Mouse (Mus musculus): ENCODE results near the gene Nodal. TPM values are rescaled to one million over a fixed set of nuclear protein-coding genes. Genes with fewer than 3 reads are reported as not detected.

Nodal gene
- polyA plus RNA-seq, 1 experiment from 2014 or later = 0.16 TPM

- H3K9me3 ChIP-seq (ENCODE audit: control insufficient read depth, low read length) = no peaks in the 10 kb centered on the region
- peaks cover 13% of the 10 kb centered on the region for H3K4me1 ChIP-seq (ENCODE audit: control insufficient read depth, insufficient read depth, low read length)
- no peak for ATAC-seq
- peaks cover 32% of the 10 kb centered on the region for H3K27me3 ChIP-seq (replicated peaks; ENCODE audit: control insufficient read depth, insufficient read depth, low read length)
- no peak overlapping the region for H3K4me2 ChIP-seq (ENCODE audit: low read depth, low read length)
- no peak overlapping the region for H3K9ac ChIP-seq (ENCODE audit: low read depth, low read length)
- no peak overlapping the region for H3K27ac ChIP-seq (ENCODE audit: low read length)
- WGBS = 58% methylated on average over 4 of the region's 4 CpGs
- no peak overlapping the region for H3K4me3 ChIP-seq (ENCODE audit: low read length)
- H3K36me3 ChIP-seq (ENCODE audit: control insufficient read depth, insufficient read depth, low read length) = no peaks in the 10 kb centered on the region
These were observed 2.2 kb downstream of the Nodal start for GRCm38 (mm10) chr10:61420011-61420410.

- no peak overlapping the region for H3K4me2 ChIP-seq (ENCODE audit: low read depth, low read length)
- H3K4me1 ChIP-seq (ENCODE audit: control insufficient read depth, insufficient read depth, low read length) = peaks cover 13% of the 10 kb centered on the region
- 82% methylated on average over 12 of the region's 12 CpGs for WGBS
- H3K27me3 ChIP-seq (replicated peaks; ENCODE audit: control insufficient read depth, insufficient read depth, low read length) = peaks cover 19% of the 10 kb centered on the region
- no peak overlapping the region for H3K9ac ChIP-seq (ENCODE audit: low read depth, low read length)
- H3K9me3 ChIP-seq (ENCODE audit: control insufficient read depth, low read length) = no peaks in the 10 kb centered on the region
- ATAC-seq = no peak
- no peak overlapping the region for H3K27ac ChIP-seq (ENCODE audit: low read length)
- no peak overlapping the region for H3K4me3 ChIP-seq (ENCODE audit: low read length)
- H3K36me3 ChIP-seq (ENCODE audit: control insufficient read depth, insufficient read depth, low read length) = no peaks in the 10 kb centered on the region
These were observed 5.1 kb downstream of the Nodal start for GRCm38 (mm10) chr10:61422861-61423260.

GRCm38 (mm10) chr10:61423289-61423688, 5.5 kb downstream of the Nodal start:
- Histone ChIP-seq H3K27ac (ENCODE audit: low read length) (no peak overlapping the region), H3K4me3 (ENCODE audit: low read length) (no peak overlapping the region), H3K4me2 (ENCODE audit: low read depth, low read length) (no peak overlapping the region), H3K27me3 (replicated peaks; ENCODE audit: control insufficient read depth, insufficient read depth, low read length) (peaks cover 14% of the 10 kb centered on the region), H3K9ac (ENCODE audit: low read depth, low read length) (no peak overlapping the region), H3K9me3 (ENCODE audit: control insufficient read depth, low read length) (no peaks in the 10 kb centered on the region), H3K4me1 (ENCODE audit: control insufficient read depth, insufficient read depth, low read length) (peaks cover 10% of the 10 kb centered on the region), H3K36me3 (ENCODE audit: control insufficient read depth, insufficient read depth, low read length) (no peaks in the 10 kb centered on the region)
- 68% methylated on average over 10 of the region's 10 CpGs for WGBS
- ATAC-seq = no peak

GRCm38 (mm10) chr10:61424500-61424899, 6.7 kb downstream of the Nodal start:
- no peaks in the 10 kb centered on the region for H3K9me3 ChIP-seq (ENCODE audit: control insufficient read depth, low read length)
- peaks cover 4% of the 10 kb centered on the region for H3K27me3 ChIP-seq (replicated peaks; ENCODE audit: control insufficient read depth, insufficient read depth, low read length)
- H3K27ac ChIP-seq (ENCODE audit: low read length) = no peak overlapping the region
- 31% methylated on average over 7 of the region's 7 CpGs for WGBS
- H3K4me3 ChIP-seq (ENCODE audit: low read length) = no peak overlapping the region
- no peak overlapping the region for H3K4me2 ChIP-seq (ENCODE audit: low read depth, low read length)
- no peak overlapping the region for H3K9ac ChIP-seq (ENCODE audit: low read depth, low read length)
- ATAC-seq = peak; percentile 29; the same call in 1 of the 2 replicates
- peaks cover 4% of the 10 kb centered on the region; the same call in 1 of the 2 replicates for H3K4me1 ChIP-seq (ENCODE audit: control insufficient read depth, insufficient read depth, low read length)
- H3K36me3 ChIP-seq (ENCODE audit: control insufficient read depth, insufficient read depth, low read length) = no peaks in the 10 kb centered on the region; the same call in 1 of the 2 replicates

- H3K4me2 ChIP-seq (ENCODE audit: low read depth, low read length) = no peak overlapping the region
- no peak overlapping the region for H3K9ac ChIP-seq (ENCODE audit: low read depth, low read length)
- no peak overlapping the region for H3K4me3 ChIP-seq (ENCODE audit: low read length)
- H3K27ac ChIP-seq (ENCODE audit: low read length) = no peak overlapping the region
- H3K36me3 ChIP-seq (ENCODE audit: control insufficient read depth, insufficient read depth, low read length) = peaks cover 4% of the 10 kb centered on the region
- peaks cover 4% of the 10 kb centered on the region; the same call in 1 of the 2 replicates for H3K4me1 ChIP-seq (ENCODE audit: control insufficient read depth, insufficient read depth, low read length)
- WGBS = 68% methylated on average over 2 of the region's 2 CpGs
- ATAC-seq = no peak
- H3K9me3 ChIP-seq (ENCODE audit: control insufficient read depth, low read length) = no peaks in the 10 kb centered on the region
- H3K27me3 ChIP-seq (replicated peaks; ENCODE audit: control insufficient read depth, insufficient read depth, low read length) = no peaks in the 10 kb centered on the region; the same call in 1 of the 2 replicates
These were observed 7.3 kb downstream of the Nodal start for GRCm38 (mm10) chr10:61425047-61425446.

GRCm38 (mm10) chr10:61426251-61426757, 8.5 kb downstream of the Nodal start:
- no peak for ATAC-seq
- no peaks in the 10 kb centered on the region for H3K27me3 ChIP-seq (replicated peaks; ENCODE audit: control insufficient read depth, insufficient read depth, low read length)
- no peak overlapping the region for H3K27ac ChIP-seq (ENCODE audit: low read length)
- no peaks in the 10 kb centered on the region for H3K9me3 ChIP-seq (ENCODE audit: control insufficient read depth, low read length)
- H3K4me3 ChIP-seq (ENCODE audit: low read length) = no peak overlapping the region
- WGBS = 46% methylated on average over 2 of the region's 2 CpGs
- no peak overlapping the region for H3K9ac ChIP-seq (ENCODE audit: low read depth, low read length)
- H3K4me2 ChIP-seq (ENCODE audit: low read depth, low read length) = no peak overlapping the region
- peaks cover 5% of the 10 kb centered on the region for H3K36me3 ChIP-seq (ENCODE audit: control insufficient read depth, insufficient read depth, low read length)
- peaks cover 4% of the 10 kb centered on the region; the same call in 1 of the 2 replicates for H3K4me1 ChIP-seq (ENCODE audit: control insufficient read depth, insufficient read depth, low read length)

GRCm38 (mm10) chr10:61427951-61428350, 10.2 kb downstream of the Nodal start:
- no peak overlapping the region for H3K4me3 ChIP-seq (ENCODE audit: low read length)
- no peaks in the 10 kb centered on the region for H3K9me3 ChIP-seq (ENCODE audit: control insufficient read depth, low read length)
- 82% methylated on average over 6 of the region's 6 CpGs for WGBS
- no peak overlapping the region for H3K9ac ChIP-seq (ENCODE audit: low read depth, low read length)
- no peak overlapping the region for H3K4me2 ChIP-seq (ENCODE audit: low read depth, low read length)
- peaks cover 4% of the 10 kb centered on the region; the same call in 1 of the 2 replicates for H3K4me1 ChIP-seq (ENCODE audit: control insufficient read depth, insufficient read depth, low read length)
- H3K27me3 ChIP-seq (replicated peaks; ENCODE audit: control insufficient read depth, insufficient read depth, low read length) = no peaks in the 10 kb centered on the region
- H3K36me3 ChIP-seq (ENCODE audit: control insufficient read depth, insufficient read depth, low read length) = peaks cover 9% of the 10 kb centered on the region
- H3K27ac ChIP-seq (ENCODE audit: low read length) = no peak overlapping the region
- no peak for ATAC-seq

GRCm38 (mm10) chr10:61428416-61428815, 10.6 kb downstream of the Nodal start:
- ATAC-seq = no peak
- H3K9ac ChIP-seq (ENCODE audit: low read depth, low read length) = no peak overlapping the region
- H3K4me1 ChIP-seq (ENCODE audit: control insufficient read depth, insufficient read depth, low read length) = peaks cover 4% of the 10 kb centered on the region; the same call in 1 of the 2 replicates
- H3K27ac ChIP-seq (ENCODE audit: low read length) = no peak overlapping the region
- H3K4me2 ChIP-seq (ENCODE audit: low read depth, low read length) = no peak overlapping the region
- H3K36me3 ChIP-seq (ENCODE audit: control insufficient read depth, insufficient read depth, low read length) = peaks cover 12% of the 10 kb centered on the region
- H3K4me3 ChIP-seq (ENCODE audit: low read length) = no peak overlapping the region
- no peaks in the 10 kb centered on the region for H3K9me3 ChIP-seq (ENCODE audit: control insufficient read depth, low read length)
- H3K27me3 ChIP-seq (replicated peaks; ENCODE audit: control insufficient read depth, insufficient read depth, low read length) = no peaks in the 10 kb centered on the region
- WGBS = 63% methylated on average over 4 of the region's 4 CpGs

- no peak for ATAC-seq
- Histone ChIP-seq H3K27ac (ENCODE audit: low read length) (no peak overlapping the region), H3K36me3 (ENCODE audit: control insufficient read depth, insufficient read depth, low read length) (peaks cover 18% of the 10 kb centered on the region), H3K4me2 (ENCODE audit: low read depth, low read length) (no peak overlapping the region), H3K27me3 (replicated peaks; ENCODE audit: control insufficient read depth, insufficient read depth, low read length) (no peaks in the 10 kb centered on the region), H3K9ac (ENCODE audit: low read depth, low read length) (no peak overlapping the region), H3K9me3 (ENCODE audit: control insufficient read depth, low read length) (no peaks in the 10 kb centered on the region), H3K4me1 (ENCODE audit: control insufficient read depth, insufficient read depth, low read length) (peaks cover 4% of the 10 kb centered on the region; the same call in 1 of the 2 replicates), H3K4me3 (ENCODE audit: low read length) (no peak overlapping the region)
- 87% methylated on average over 5 of the region's 5 CpGs for WGBS
These were observed 11.3 kb downstream of the Nodal start for GRCm38 (mm10) chr10:61429043-61429442.

- H3K4me3 ChIP-seq (ENCODE audit: low read length) = no peak overlapping the region
- H3K27ac ChIP-seq (ENCODE audit: low read length) = no peak overlapping the region
- no peak for ATAC-seq
- H3K4me2 ChIP-seq (ENCODE audit: low read depth, low read length) = no peak overlapping the region
- no peaks in the 10 kb centered on the region for H3K27me3 ChIP-seq (replicated peaks; ENCODE audit: control insufficient read depth, insufficient read depth, low read length)
- H3K4me1 ChIP-seq (ENCODE audit: control insufficient read depth, insufficient read depth, low read length) = no peaks in the 10 kb centered on the region; the same call in 1 of the 2 replicates
- H3K9ac ChIP-seq (ENCODE audit: low read depth, low read length) = no peak overlapping the region
- WGBS = 89% methylated on average over 9 of the region's 9 CpGs
- no peaks in the 10 kb centered on the region for H3K9me3 ChIP-seq (ENCODE audit: control insufficient read depth, low read length)
- H3K36me3 ChIP-seq (ENCODE audit: control insufficient read depth, insufficient read depth, low read length) = peaks cover 22% of the 10 kb centered on the region
These were observed 13.6 kb downstream of the Nodal start for GRCm38 (mm10) chr10:61431375-61431774.

Data from intestine, embryonic 16.5 days (tissue).